Mouse (Mus musculus) CH12.LX (cell line): ENCODE data around the gene Gsdme. TPM values are rescaled to one million over a fixed set of nuclear protein-coding genes. Genes with fewer than 3 reads are reported as not detected.

ENCODE experiments used
- DNase-seq: peaks from one replicate; pipeline ENCODE4 v3.0.0-alpha.2; 2013; ENCODE audit errors: extremely low read depth
- H3K27ac ChIP-seq: 2 replicates; pipeline ENCODE4 v1.5.1; 2012; ENCODE audit warnings: low read depth, mild to moderate bottlenecking, control low read depth, moderate library complexity; ENCODE audit not compliant: insufficient read depth
- H3K27me3 ChIP-seq: replicated peaks from 2 replicates; pipeline ENCODE3; 2012; ENCODE audit warnings: inconsistent platforms
- H3K36me3 ChIP-seq, 2 experiments: replicated peaks in 1 of 2; 2 replicates each; pipeline versions ENCODE3 to v1.6.1; 2012; ENCODE audit warnings: inconsistent platforms in 1 of 2, low read length in 1 of 2, mild to moderate bottlenecking in 1 of 2, mixed read lengths in 1 of 2, moderate library complexity in 1 of 2; ENCODE audit not compliant: control insufficient read depth in 1 of 2, insufficient read depth in 1 of 2
- H3K4me1 ChIP-seq, 2 experiments: 2 replicates each; pipeline ENCODE4 v1.6.1; 2012; ENCODE audit warnings: inconsistent platforms in 1 of 2, moderate library complexity in 1 of 2; ENCODE audit not compliant: insufficient read depth in 2 of 2, control insufficient read depth in 1 of 2
- H3K4me2 ChIP-seq: 2 replicates; pipeline ENCODE4 v1.6.1; 2012; ENCODE audit warnings: low read depth, mild to moderate bottlenecking, control low read depth; ENCODE audit not compliant: poor library complexity, insufficient read depth, severe bottlenecking
- H3K4me3 ChIP-seq, 3 experiments: fragments of 150-350 bp in 1 of 3; sonication (generic) in 1 of 3; replicated peaks in 1 of 3; 2 replicates each; pipeline versions ENCODE3 to v1.5.1; 2011 to 2012; ENCODE audit warnings: low read depth in 2 of 3, low read length in 2 of 3, mild to moderate bottlenecking in 2 of 3, moderate library complexity in 2 of 3, control low read depth in 1 of 3, improper control_type of control experiment in 1 of 3, inconsistent platforms in 1 of 3, mixed read lengths in 1 of 3; ENCODE audit not compliant: poor library complexity in 1 of 3
- H3K79me2 ChIP-seq: replicated peaks from 2 replicates; pipeline ENCODE4 v1.6.1; 2012; ENCODE audit warnings: mild to moderate bottlenecking, moderate library complexity; ENCODE audit not compliant: control insufficient read depth, poor library complexity, insufficient read depth, severe bottlenecking; ENCODE audit errors: extremely low read depth
- H3K9ac ChIP-seq: 2 replicates; pipeline ENCODE4 v1.6.1; 2012; ENCODE audit warnings: low read depth, mild to moderate bottlenecking, control low read depth, moderate library complexity; ENCODE audit not compliant: insufficient read depth
- H3K9me3 ChIP-seq: replicated peaks from 2 replicates; pipeline ENCODE3; 2012; ENCODE audit warnings: low read length, inconsistent platforms, mixed read lengths
- BHLHE40 ChIP-seq: IDR thresholded peaks from 2 replicates; pipeline ENCODE4 v1.6.1; 2011; ENCODE audit warnings: mild to moderate bottlenecking, low read depth, low read length, improper control_type of control experiment
- CHD2 ChIP-seq: IDR thresholded peaks from 2 replicates; pipeline ENCODE4 v1.6.1; 2011; ENCODE audit warnings: low read length, improper control_type of control experiment
- CTCF ChIP-seq, 2 experiments: IDR thresholded peaks in 1 of 2; conservative IDR thresholded peaks in 1 of 2; 2 replicates each; pipeline ENCODE4 v1.5.1; 2011 to 2012; ENCODE audit warnings: low read depth in 2 of 2, low read length in 2 of 2, improper control_type of control experiment in 1 of 2, inconsistent platforms in 1 of 2, mild to moderate bottlenecking in 1 of 2, moderate library complexity in 1 of 2
- ELF1 ChIP-seq: IDR thresholded peaks from 2 replicates; pipeline ENCODE4 v1.6.1; 2014; ENCODE audit warnings: low read depth, mild to moderate bottlenecking, inconsistent platforms, low read length, improper control_type of control experiment
- EP300 ChIP-seq: IDR thresholded peaks from 2 replicates; pipeline ENCODE4 v1.6.1; 2011; ENCODE audit warnings: low read length, improper control_type of control experiment
- ETS1 ChIP-seq: conservative IDR thresholded peaks from 2 replicates; pipeline ENCODE4 v1.6.1; 2012; ENCODE audit warnings: low read depth, mild to moderate bottlenecking, inconsistent platforms, low read length, improper control_type of control experiment, moderate library complexity
- IRF4 ChIP-seq: IDR thresholded peaks from 2 replicates; pipeline ENCODE4 v1.6.1; 2014; ENCODE audit warnings: low read depth, mild to moderate bottlenecking, inconsistent platforms, low read length, improper control_type of control experiment
- JUND ChIP-seq: conservative IDR thresholded peaks from 2 replicates; pipeline ENCODE4 v1.6.1; 2011; ENCODE audit warnings: low read depth, low read length, improper control_type of control experiment
- KAT2A ChIP-seq: IDR thresholded peaks from 2 replicates; pipeline ENCODE4 v1.6.1; 2012; ENCODE audit warnings: low read length, improper control_type of control experiment, inconsistent platforms; ENCODE audit not compliant: insufficient replicate concordance
- MAX ChIP-seq: IDR thresholded peaks from 2 replicates; pipeline ENCODE4 v1.6.1; 2011; ENCODE audit warnings: low read length, improper control_type of control experiment
- MAZ ChIP-seq: IDR thresholded peaks from 2 replicates; pipeline ENCODE4 v1.6.1; 2012; ENCODE audit warnings: low read depth, mild to moderate bottlenecking, inconsistent platforms, low read length, improper control_type of control experiment, moderate library complexity
- MXI1 ChIP-seq: IDR thresholded peaks from 2 replicates; pipeline ENCODE4 v1.6.1; 2011; ENCODE audit warnings: mild to moderate bottlenecking, low read depth, low read length, improper control_type of control experiment
- NELFE ChIP-seq: IDR thresholded peaks from 2 replicates; pipeline ENCODE4 v1.6.1; 2011; ENCODE audit warnings: low read depth, low read length, improper control_type of control experiment
- NRF1 ChIP-seq: IDR thresholded peaks from 2 replicates; pipeline ENCODE4 v1.6.1; 2014; ENCODE audit warnings: low read depth, mild to moderate bottlenecking, inconsistent platforms, low read length, improper control_type of control experiment, moderate library complexity
- PAX5 ChIP-seq: IDR thresholded peaks from 2 replicates; pipeline ENCODE4 v1.6.1; 2012; ENCODE audit warnings: low read length, inconsistent platforms, mixed read lengths
- POLR2A ChIP-seq: IDR thresholded peaks from 2 replicates; pipeline ENCODE4 v1.6.1; 2011; ENCODE audit warnings: low read depth, mild to moderate bottlenecking, improper control_type of control experiment, low read length
- POLR2AphosphoS2 ChIP-seq: IDR thresholded peaks from 2 replicates; pipeline ENCODE4 v1.6.1; 2011; ENCODE audit warnings: low read depth, low read length, improper control_type of control experiment
- SIN3A ChIP-seq: IDR thresholded peaks from 2 replicates; pipeline ENCODE4 v1.6.1; 2012; ENCODE audit warnings: low read length, improper control_type of control experiment, inconsistent platforms
- SMC3 ChIP-seq: IDR thresholded peaks from 2 replicates; pipeline ENCODE4 v1.6.1; 2011; ENCODE audit warnings: low read depth, low read length, improper control_type of control experiment
- TBP ChIP-seq: conservative IDR thresholded peaks from 2 replicates; pipeline ENCODE4 v1.6.1; 2011; ENCODE audit warnings: low read depth, low read length, improper control_type of control experiment
- TCF12 ChIP-seq: IDR thresholded peaks from 2 replicates; pipeline ENCODE4 v1.6.1; 2014; ENCODE audit warnings: low read depth, mild to moderate bottlenecking, inconsistent platforms, low read length, improper control_type of control experiment
- UBTF ChIP-seq: IDR thresholded peaks from 2 replicates; pipeline ENCODE4 v1.6.1; 2012; ENCODE audit warnings: low read depth, mild to moderate bottlenecking, inconsistent platforms, low read length, improper control_type of control experiment, moderate library complexity
- USF1 ChIP-seq: IDR thresholded peaks from 2 replicates; pipeline ENCODE4 v1.6.1; 2014; ENCODE audit warnings: low read depth, mild to moderate bottlenecking, inconsistent platforms, low read length, improper control_type of control experiment
- USF2 ChIP-seq: conservative IDR thresholded peaks from 2 replicates; pipeline ENCODE4 v1.6.1; 2011; ENCODE audit warnings: low read depth, low read length, improper control_type of control experiment
- ZC3H11A ChIP-seq: IDR thresholded peaks from 2 replicates; pipeline ENCODE4 v1.6.1; 2012; ENCODE audit warnings: low read depth, mild to moderate bottlenecking, inconsistent platforms, low read length, improper control_type of control experiment
- ZKSCAN1 ChIP-seq: IDR thresholded peaks from 2 replicates; pipeline ENCODE4 v1.6.1; 2012; ENCODE audit warnings: low read depth, inconsistent platforms, low read length, improper control_type of control experiment, borderline replicate concordance
- ZNF384 ChIP-seq: IDR thresholded peaks from 2 replicates; pipeline ENCODE4 v1.6.1; 2012; ENCODE audit warnings: low read depth, low read length, improper control_type of control experiment, inconsistent platforms
- dilution Hi-C: fragments of 300-500 bp; cut with MboI; formaldehyde crosslinking; loops from 2 replicates; pipeline ENCODE4 v1.14.3; 2020; ENCODE audit warnings: low sequenced_read_pairs; ENCODE audit not compliant: extremely low pct_unique_long_range_greater_than_20kb, extremely low pct_ligation_motif_present
- in situ Hi-C: fragments of 300-500 bp; cut with MboI; formaldehyde crosslinking; loops from 3 replicates; pipeline ENCODE4 v1.14.3; 2019; ENCODE audit warnings: low sequenced_read_pairs, low pct_ligation_motif_present, low pct_unique_long_range_greater_than_20kb, mixed read lengths
- polyA plus RNA-seq: library from polyadenylated mRNA; unstranded; fragments of >175 nt; gene quantifications from 2 replicates; pipeline ENCODE4 v1.2.1, GENCODE M21; 2012; ENCODE audit warnings: low read depth; ENCODE audit not compliant: insufficient read length
- total RNA-seq, 2 experiments: library from RNA; depleted of rRNA; stranded (reverse); fragments of 300-350 nt in 1 of 2; fragments of >200 nt in 1 of 2; gene quantifications; 2 replicates each; pipeline ENCODE4 v1.2.3; 2012 to 2014

Gsdme gene
- total and polyA plus RNA-seq, 3 experiments = 0.38 to 1.8 TPM; not detected in 1

GRCm38 (mm10) chr6:50192169-50192568 is 71.5 kb downstream of the Gsdme start:
- H3K79me2 ChIP-seq = no peaks in the 10 kb centered on the region
- H3K9me3 ChIP-seq = no peaks in the 10 kb centered on the region
- H3K4me2 ChIP-seq = no peak overlapping the region
- H3K4me1 ChIP-seq = peaks cover 0 to 24% of the 10 kb centered on the region in 2 experiments; a peak in 2 of 4 replicates
- no peak for TF ChIP-seq EP300
- no peak for TF ChIP-seq NRF1
- TF ChIP-seq ELF1 = no peak
- no peak overlapping the region for H3K27ac ChIP-seq
- DNase-seq = no peak
- in situ Hi-C loops = no loop called here
- dilution Hi-C loops = no loop called here
- no peak overlapping the region for H3K9ac ChIP-seq
- H3K4me3 ChIP-seq = no peak overlapping the region
- H3K36me3 ChIP-seq = peaks cover 15 to 49% of the 10 kb centered on the region in 2 experiments
- no peaks in the 10 kb centered on the region for H3K27me3 ChIP-seq

- in situ Hi-C loops = no loop called here
- H3K4me3 ChIP-seq = no peak overlapping the region
These were observed 72.1 kb downstream of the Gsdme start for GRCm38 (mm10) chr6:50191605-50192004.

GRCm38 (mm10) chr6:50189376-50189775 is 74.3 kb downstream of the Gsdme start:
- dilution Hi-C loops = no loop called here
- Histone ChIP-seq H3K4me2 (peak overlapping the region; percentile 44; the same call in 1 of the 2 replicates), H3K79me2 (no peaks in the 10 kb centered on the region), H3K9ac (no peak overlapping the region), H3K9me3 (no peaks in the 10 kb centered on the region), H3K36me3 (peaks cover 14 to 49% of the 10 kb centered on the region in 2 experiments), H3K4me1 (peaks cover 0 to 24% of the 10 kb centered on the region in 2 experiments; a peak in 2 of 4 replicates), H3K27me3 (no peaks in the 10 kb centered on the region), H3K4me3 (no peak overlapping the region), H3K27ac (no peak overlapping the region)
- TF ChIP-seq MXI1 (no peak), JUND (no peak), CTCF (conservative IDR thresholded peaks at IDR 0.05 in 1 of 2, IDR thresholded peaks at IDR 0.05 in 1 of 2; ENCODE audit: low read depth in 2 of 2, low read length in 2 of 2) (no peak), PAX5 (no peak), UBTF (no peak), IRF4 (no peak), BHLHE40 (no peak), TCF12 (no peak), TBP (no peak), USF1 (no peak), MAX (no peak), ETS1 (no peak), EP300 (no peak), SMC3 (no peak), POLR2AphosphoS2 (no peak)
- in situ Hi-C loops = loop anchor here (10.0 kb wide), 1 partner anchor 75 kb away; the partner anchor contains the start of gene Mpp6
- no peak for DNase-seq

More at GRCm38 (mm10) chr6:50191605-50192004, 72.1 kb downstream of the Gsdme start:
- Histone ChIP-seq H3K4me1 (peaks cover 0 to 24% of the 10 kb centered on the region in 2 experiments; a peak in 2 of 4 replicates), H3K27ac (no peak overlapping the region), H3K9ac (no peak overlapping the region), H3K27me3 (no peaks in the 10 kb centered on the region), H3K9me3 (no peaks in the 10 kb centered on the region), H3K79me2 (no peaks in the 10 kb centered on the region), H3K36me3 (peaks cover 15 to 47% of the 10 kb centered on the region in 2 experiments), H3K4me2 (no peak overlapping the region)
- dilution Hi-C loops = no loop called here
- DNase-seq = no peak
- no peak for TF ChIP-seq MAZ
- no peak for TF ChIP-seq NELFE
- no peak for TF ChIP-seq USF2
- TF ChIP-seq CHD2 = no peak
- TF ChIP-seq CTCF (conservative IDR thresholded peaks at IDR 0.05 in 1 of 2, IDR thresholded peaks at IDR 0.05 in 1 of 2; ENCODE audit: low read depth in 2 of 2, low read length in 2 of 2) = no peak
- no peak for TF ChIP-seq ZNF384
- no peak for TF ChIP-seq EP300
- no peak for TF ChIP-seq ZC3H11A
- TF ChIP-seq KAT2A = no peak
- no peak for TF ChIP-seq POLR2A
- TF ChIP-seq USF1 = no peak
- no peak for TF ChIP-seq SIN3A
- TF ChIP-seq ZKSCAN1 = no peak
- TF ChIP-seq UBTF = no peak
- no peak for TF ChIP-seq POLR2AphosphoS2
